Mouse (Mus musculus) heart, postnatal 36 days (tissue): ENCODE measurements around the gene Cmya5. TPM values are rescaled to one million over a fixed set of nuclear protein-coding genes. Genes with fewer than 3 reads are reported as not detected.
"Not testable (repeated sequence)": the region's sequence is repeated elsewhere in the genome, so short reads cannot be mapped to it uniquely, and the experiment has no call there.

Experiments
- DNase-seq, 2 experiments: peaks; one replicate each; pipeline ENCODE4 v3.0.0; 2021 to 2022
- intact Hi-C: fragments of 180-260 bp; cut with DNase I; formaldehyde crosslinking; loops from one replicate; pipeline ENCODE4 v1.15.1; 2025
- total RNA-seq, 2 experiments: library from RNA; stranded (reverse); gene quantifications; 2 replicates each; pipeline ENCODE4 v1.2.3; 2021

Cmya5 gene
- 100 to 1,000 TPM; 306 to 325 TPM for total RNA-seq

- peak; percentile 93 for DNase-seq
- intact Hi-C loops: loop anchor here (1.0 to 5.0 kb wide), 4 partner anchors 49 to 392 kb away; no protein-coding TSS in a partner anchor
These were observed at the start of gene Cmya5 for GRCm38 (mm10) chr13:93144336-93145167. Gene Cmya5, minus strand, starts transcription at chr13:93144724.

GRCm38 (mm10) chr13:93192646-93193026 is 48.1 kb upstream of the Cmya5 start:
- intact Hi-C loops: loop anchor here (2.0 to 10.0 kb wide), 4 partner anchors 50 to 662 kb away; partner anchors contain the start of gene Zfyve16
- DNase-seq: no peak

- intact Hi-C loops: loop anchor here (2.0 to 10.0 kb wide), 5 partner anchors 50 to 661 kb away; partner anchors contain the start of gene Zfyve16
- DNase-seq: peak; percentile 92
These were observed 47.5 kb upstream of the Cmya5 start, which contains the start of gene Tent2 for GRCm38 (mm10) chr13:93191831-93192645. Gene Tent2, minus strand, starts transcription at chr13:93192385.

GRCm38 (mm10) chr13:93189416-93189815 is 44.9 kb upstream of the Cmya5 start:
- no peak for DNase-seq
- intact Hi-C loops: no loop called here

GRCm38 (mm10) chr13:93188738-93189137 is 44.2 kb upstream of the Cmya5 start:
- intact Hi-C loops: no loop called here
- no peak for DNase-seq

- intact Hi-C loops, DNase-seq: not testable (repeated sequence)
These were observed 43.3 kb upstream of the Cmya5 start for GRCm38 (mm10) chr13:93187792-93188191.

- DNase-seq: no peak
- intact Hi-C loops: no loop called here
These were observed 35.8 kb upstream of the Cmya5 start for GRCm38 (mm10) chr13:93180351-93180750.

- intact Hi-C loops: no loop called here
- DNase-seq: no peak
These were observed 35.0 kb upstream of the Cmya5 start for GRCm38 (mm10) chr13:93179522-93179921.

- intact Hi-C loops: no loop called here
- DNase-seq: no peak
These were observed 33.0 kb upstream of the Cmya5 start for GRCm38 (mm10) chr13:93177571-93177970.

GRCm38 (mm10) chr13:93163303-93163702 is 18.8 kb upstream of the Cmya5 start:
- DNase-seq: no peak
- intact Hi-C loops: no loop called here

- intact Hi-C loops: no loop called here
- no peak for DNase-seq
These were observed 17.9 kb upstream of the Cmya5 start for GRCm38 (mm10) chr13:93162456-93162855.

- intact Hi-C loops: no loop called here
- DNase-seq: no peak
These were observed 13.7 kb upstream of the Cmya5 start for GRCm38 (mm10) chr13:93158261-93158660.

GRCm38 (mm10) chr13:93153280-93153679 is 8.8 kb upstream of the Cmya5 start:
- intact Hi-C loops: no loop called here

GRCm38 (mm10) chr13:93143819-93144283 is 673 bp downstream of the Cmya5 start:
- peak in 1 of 2 experiments; percentile 36 for DNase-seq
- intact Hi-C loops: loop anchor here (1.0 to 5.0 kb wide), 4 partner anchors 49 to 392 kb away; no protein-coding TSS in a partner anchor

More at GRCm38 (mm10) chr13:93153280-93153679, 8.8 kb upstream of the Cmya5 start:
- no peak for DNase-seq

- no peak for DNase-seq
- intact Hi-C loops: loop anchor here (5.0 kb wide), 3 partner anchors 101 to 389 kb away; no protein-coding TSS in a partner anchor
These were observed 3.3 kb downstream of the Cmya5 start for GRCm38 (mm10) chr13:93141184-93141583.

GRCm38 (mm10) chr13:93138059-93138458 is 6.5 kb downstream of the Cmya5 start:
- intact Hi-C loops: loop anchor here (5.0 kb wide), 1 partner anchor 169 kb away; no protein-coding TSS in a partner anchor
- DNase-seq: peak; percentile 29 to 34

- DNase-seq: no peak
- intact Hi-C loops: loop anchor here (5.0 kb wide), 1 partner anchor 170 kb away; no protein-coding TSS in a partner anchor
These were observed 7.4 kb downstream of the Cmya5 start for GRCm38 (mm10) chr13:93137098-93137497.

- no peak for DNase-seq
- intact Hi-C loops: loop anchor here (5.0 kb wide), 1 partner anchor 171 kb away; no protein-coding TSS in a partner anchor
These were observed 8.3 kb downstream of the Cmya5 start for GRCm38 (mm10) chr13:93136251-93136650.

- DNase-seq: no peak
- intact Hi-C loops: loop anchor here (5.0 kb wide), 1 partner anchor 172 kb away; no protein-coding TSS in a partner anchor
These were observed 9.0 kb downstream of the Cmya5 start for GRCm38 (mm10) chr13:93135501-93135900.

- intact Hi-C loops: no loop called here
- no peak for DNase-seq
These were observed 13.8 kb downstream of the Cmya5 start for GRCm38 (mm10) chr13:93130674-93131073.
